ENCODE assay signal across 10 mouse cellular contexts in the genomic region with DNA sequence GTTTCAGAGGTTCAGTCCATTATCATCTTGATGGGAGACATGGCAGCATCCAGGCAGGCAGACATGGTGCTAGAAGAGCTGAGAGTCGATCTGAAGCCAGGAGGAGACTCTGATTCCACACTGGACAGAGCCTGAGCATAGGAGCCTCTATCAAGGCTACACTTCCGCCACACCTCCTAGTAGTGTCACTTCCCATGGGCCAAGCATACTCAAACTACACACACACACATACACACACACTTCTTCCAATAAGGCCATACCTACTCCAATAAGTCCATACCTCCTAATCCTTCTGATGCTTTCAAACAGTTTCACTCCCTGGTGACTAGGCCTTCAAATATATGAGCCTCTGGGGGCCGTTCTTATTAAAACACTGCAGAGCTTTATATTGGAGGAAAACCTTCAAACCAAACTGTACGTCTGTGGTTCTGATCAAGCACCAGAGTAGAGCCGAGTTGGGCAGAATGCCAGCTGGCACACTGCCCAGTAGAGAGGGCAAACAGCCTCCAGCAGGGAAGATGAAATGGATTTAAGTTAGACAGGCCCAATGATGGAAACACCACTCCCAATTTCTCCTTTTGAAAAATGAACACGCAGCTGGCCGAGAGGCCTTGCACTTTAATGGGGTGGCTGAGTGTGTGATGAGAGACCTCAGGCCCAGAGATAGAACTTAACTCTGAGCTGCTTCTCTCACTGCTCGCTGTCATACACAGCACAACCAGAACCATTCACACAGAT. TPM values are rescaled to one million over a fixed set of nuclear protein-coding genes. Genes with fewer than 3 reads are reported as not detected.
DNase-seq lines count a peak whose midpoint lies in the region; ATAC-seq lines count a peak whose summit lies in the region.
"Had no signal": no experiment of that assay in that cellular context is flagged by ENCODE, and none has a peak within 500 bp of the region (broad histone marks: within the 10 kb centered on the region; RNA-seq: fewer than 3 reads in every experiment).

No protein-coding gene starts in this region.

- no peak overlapping the region for H3K4me2 ChIP-seq in embryonic facial prominence, embryonic 14.5 days (ENCODE audit: low read depth, low read length)

- peak; percentile 86 for ATAC-seq in embryonic facial prominence, embryonic 14.5 days (ENCODE audit: low read depth)

- H3K27me3 ChIP-seq in embryonic facial prominence, embryonic 14.5 days (replicated peaks; ENCODE audit: control insufficient read depth, insufficient read depth, low read length), result no peaks in the 10 kb centered on the region

- DNase-seq in left cerebral cortex, adult 18-20 months (ENCODE audit: low spot score in 2 of 2), result peak; percentile 23 to 26
- no peak for DNase-seq in left cerebral cortex, adult 11 months (ENCODE audit: low spot score)
- DNase-seq in embryonic facial prominence, embryonic 14.5 days (ENCODE audit: low spot score), result peak; percentile 87
- DNase-seq in heart, postnatal 4 days, result peak; percentile 87
- peak; percentile 74 for DNase-seq in layer of hippocampus, adult 11-12 months (ENCODE audit: low spot score)
- peak; percentile 80 for DNase-seq in lung, postnatal 10 days
- peak; percentile 21 for DNase-seq in skeletal muscle tissue, adult 2 months (ENCODE audit: low read depth, low spot score)
- no peak for DNase-seq in T-cell, adult 2 months (ENCODE audit: low spot score)

- no peak overlapping the region for H3K9ac ChIP-seq in embryonic facial prominence, embryonic 14.5 days (ENCODE audit: low read depth, low read length)

- no peak overlapping the region for H3K4me3 ChIP-seq in embryonic facial prominence, embryonic 14.5 days (ENCODE audit: low read depth, low read length)

- H3K27ac ChIP-seq in embryonic facial prominence, embryonic 14.5 days (replicated peaks; ENCODE audit: low read depth, low read length), result no peak overlapping the region

- H3K4me1 ChIP-seq in embryonic facial prominence, embryonic 14.5 days (ENCODE audit: control insufficient read depth, insufficient read depth, low read length), result peaks cover 9% of the 10 kb centered on the region; the same call in 1 of the 2 replicates

- no peaks in the 10 kb centered on the region for H3K9me3 ChIP-seq in embryonic facial prominence, embryonic 14.5 days (ENCODE audit: control insufficient read depth, low read length)

- 37% methylated on average over 8 of the region's 8 CpGs for WGBS in embryonic facial prominence, embryonic 14.5 days

- H3K36me3 ChIP-seq in embryonic facial prominence, embryonic 14.5 days (ENCODE audit: control insufficient read depth, insufficient read depth, low read length), result no peaks in the 10 kb centered on the region

RNA-seq across cellular contexts. Expression of a gene that starts 32.4 kb away (rescaled TPM):
- total RNA-seq in left cerebral cortex, adult 18-20 months (2021), result not detected
- 2.1 and 2.4 TPM in 2 replicates for polyA plus RNA-seq in embryonic facial prominence, embryonic 14.5 days (2014; fragmentation: Nextera tagmentation; extraction: Ambion mirVana)
- under 1 TPM; 0.29 to 0.38 TPM for total RNA-seq in heart, postnatal 4 days (2021)
- total RNA-seq: ES-E14; gastrocnemius, adult 8-10 months had no signal

Comparison
In these comparisons a context has a peak if more than half of its experiments do, and no peak if none do; other contexts are left out.
1. DNase-seq: peak in left cerebral cortex, adult 18-20 months (2 of 2), embryonic facial prominence, embryonic 14.5 days (single experiment), heart, postnatal 4 days (single experiment), layer of hippocampus, adult 11-12 months (single experiment), lung, postnatal 10 days (single experiment) and skeletal muscle tissue, adult 2 months (single experiment); none in left cerebral cortex, adult 11 months (single experiment) and T-cell, adult 2 months (single experiment).